20 mouse cellular contexts compared by ENCODE assay signal in the genomic region with DNA sequence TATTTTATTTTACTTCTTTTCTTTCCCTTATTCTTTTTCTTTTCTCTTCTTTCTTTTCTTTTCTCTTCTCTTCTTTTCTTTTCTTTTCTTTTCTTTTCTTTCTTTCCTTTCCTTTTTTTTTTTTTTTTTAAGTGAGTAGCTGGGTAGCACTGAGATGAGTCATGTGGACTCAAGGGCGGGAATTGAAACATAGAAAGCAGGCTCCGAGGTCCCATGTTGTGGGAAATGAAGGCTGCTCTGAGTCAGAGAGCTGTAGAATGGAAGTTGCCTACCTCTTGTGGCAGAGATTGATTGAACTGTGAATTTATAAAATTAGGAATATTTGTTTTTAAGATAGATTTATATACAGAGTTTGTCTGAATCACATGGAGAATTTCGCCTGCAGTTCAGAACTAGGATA.
A peak's percentile ranks its signal among the peaks of the same experiment; 100 is the strongest.
DNase-seq lines count a peak whose midpoint lies in the region; ATAC-seq and TF ChIP-seq lines count a peak whose summit lies in the region.
"Had no signal": no experiment of that assay in that cellular context is flagged by ENCODE, and none has a peak within 500 bp of the region (broad histone marks: within the 10 kb centered on the region; RNA-seq: fewer than 3 reads in every experiment).

No protein-coding gene starts in this region.

- no peaks in the 10 kb centered on the region for H3K27me3 ChIP-seq in C2C12 (ENCODE audit: control insufficient read depth, insufficient read depth, insufficient read length)
- H3K27me3 ChIP-seq in myocyte (ENCODE audit: control insufficient read depth, insufficient read depth, insufficient read length), result no peaks in the 10 kb centered on the region
- H3K27me3 ChIP-seq in liver, embryonic 11.5 days (replicated peaks; ENCODE audit: control insufficient read depth, insufficient read depth, low read length), result no peaks in the 10 kb centered on the region
- H3K27me3 ChIP-seq: embryonic facial prominence, embryonic 12.5 days; forebrain, embryonic 13.5 days; forebrain, embryonic 15.5 days; Patski had no signal

- H3K79me2 ChIP-seq in C2C12 (ENCODE audit: control insufficient read depth, insufficient read depth) (no peaks in the 10 kb centered on the region), myocyte (ENCODE audit: control insufficient read depth, insufficient read depth) (no peaks in the 10 kb centered on the region)

- H3K27ac ChIP-seq in liver, embryonic 11.5 days (ENCODE audit: low read depth, low read length), result no peak overlapping the region
- H3K27ac ChIP-seq: embryonic facial prominence, embryonic 10.5 days; embryonic facial prominence, embryonic 12.5 days; forebrain, embryonic 13.5 days; forebrain, embryonic 15.5 days had no signal

- H3K4me3 ChIP-seq in C2C12 (ENCODE audit: insufficient read depth, poor library complexity, severe bottlenecking) (no peak overlapping the region), myocyte (no peak overlapping the region)
- no peak overlapping the region for H3K4me3 ChIP-seq in liver, embryonic 11.5 days (ENCODE audit: low read depth, low read length)
- H3K4me3 ChIP-seq: embryonic facial prominence, embryonic 10.5 days; embryonic facial prominence, embryonic 12.5 days; forebrain, embryonic 13.5 days; forebrain, embryonic 15.5 days had no signal

- TF ChIP-seq POLR2A in myocyte (IDR thresholded peaks at IDR 0.05; ENCODE audit: insufficient read length, low read depth), result no peak

- WGBS in liver, embryonic 11.5 days, result 84% methylated on average over 3 of the region's 3 CpGs

- no peak overlapping the region for H3K4me2 ChIP-seq in myocyte (ENCODE audit: low read depth)
- H3K4me2 ChIP-seq in liver, embryonic 11.5 days, result no peak overlapping the region
- H3K4me2 ChIP-seq: embryonic facial prominence, embryonic 12.5 days; forebrain, embryonic 13.5 days; forebrain, embryonic 15.5 days had no signal

- peak; percentile 68 for DNase-seq in 3T3-L1 (ENCODE audit: low read depth, low spot score)
- no peak for DNase-seq in liver, embryonic 11.5 days (ENCODE audit: low spot score)
- no peak for DNase-seq in cerebellum, postnatal 10 days
- DNase-seq: adrenal gland, adult 2 months; adrenal gland, postnatal 10 days; adrenal gland, postnatal 25 days; B cell, adult 2 months; cerebellum, adult 11 months; cerebellum, adult 18-20 months; cerebellum, adult 8-10 months; cerebellum, adult 9-11 months; cerebellum, postnatal 25 days; forebrain, postnatal 0 days had no signal

- H3K36me3 ChIP-seq in C2C12 (ENCODE audit: control insufficient read depth, insufficient read depth), result no peaks in the 10 kb centered on the region
- no peaks in the 10 kb centered on the region for H3K36me3 ChIP-seq in myocyte (ENCODE audit: control insufficient read depth, insufficient read depth)
- H3K36me3 ChIP-seq in liver, embryonic 11.5 days (ENCODE audit: control insufficient read depth, insufficient read depth, low read length), result no peaks in the 10 kb centered on the region
- H3K36me3 ChIP-seq: embryonic facial prominence, embryonic 10.5 days; embryonic facial prominence, embryonic 12.5 days; forebrain, embryonic 15.5 days had no signal

- TF ChIP-seq CTCF in C2C12 (IDR thresholded peaks at IDR 0.05; ENCODE audit: control insufficient read depth, insufficient read depth, insufficient read length), result no peak

- H3K4me1 ChIP-seq in liver, embryonic 11.5 days (replicated peaks; ENCODE audit: control insufficient read depth, insufficient read depth, low read length), result no peaks in the 10 kb centered on the region
- H3K4me1 ChIP-seq: embryonic facial prominence, embryonic 10.5 days; embryonic facial prominence, embryonic 12.5 days; forebrain, embryonic 13.5 days; forebrain, embryonic 15.5 days had no signal

- H3K9me3 ChIP-seq in liver, embryonic 11.5 days (ENCODE audit: control insufficient read depth, low read length), result no peaks in the 10 kb centered on the region
- H3K9me3 ChIP-seq: embryonic facial prominence, embryonic 10.5 days; embryonic facial prominence, embryonic 12.5 days; forebrain, embryonic 13.5 days; forebrain, embryonic 15.5 days had no signal

- H3ac ChIP-seq in C2C12 (ENCODE audit: control insufficient read depth, insufficient read length, low read depth) (no peak overlapping the region), myocyte (ENCODE audit: control insufficient read depth, insufficient read length) (no peak overlapping the region)

- H3K79me3 ChIP-seq in C2C12 (ENCODE audit: low read depth), result no peaks in the 10 kb centered on the region

- H3K9ac ChIP-seq in liver, embryonic 11.5 days (ENCODE audit: low read depth, low read length), result no peak overlapping the region
- H3K9ac ChIP-seq: embryonic facial prominence, embryonic 12.5 days; forebrain, embryonic 13.5 days; forebrain, embryonic 15.5 days; forebrain, postnatal 0 days had no signal

- no peak for ATAC-seq in liver, embryonic 11.5 days (replicated peaks; ENCODE audit: low FRiP score)
- ATAC-seq: forebrain, embryonic 13.5 days; forebrain, embryonic 15.5 days; forebrain, postnatal 0 days; Patski had no signal

TF ChIP-seq in C2C12, 6 proteins besides CTCF, POLR2A, EP300 and RAD21:
- TF ChIP-seq MYOD1 (IDR thresholded peaks at IDR 0.05; ENCODE audit: control insufficient read depth, insufficient read length, low read depth) (no peak), USF1 (IDR thresholded peaks at IDR 0.05; ENCODE audit: low read depth) (peak; percentile 27), MAX (IDR thresholded peaks at IDR 0.05) (peak; percentile 47)

TF ChIP-seq in myocyte, 11 proteins besides CTCF, POLR2A, EP300 and RAD21:
- TF ChIP-seq USF1 (IDR thresholded peaks at IDR 0.05; ENCODE audit: low read depth) (peak; percentile 38), TCF3 (IDR thresholded peaks at IDR 0.05; ENCODE audit: insufficient read length, low read depth) (no peak)
